Mouse (Mus musculus): ENCODE data around the gene Ccdc28b.

Gene Ccdc28b

GRCm38 (mm10) chr4:129584884-129585608 lies 38.7 kb downstream of the Ccdc28b start:
- no peak for DNase-seq (ENCODE audit: low read depth, low spot score)

GRCm38 (mm10) chr4:129584370-129584769 lies 39.4 kb downstream of the Ccdc28b start:
- DNase-seq (ENCODE audit: low read depth, low spot score) = no peak

- DNase-seq (ENCODE audit: low read depth, low spot score) = no peak
Observed at GRCm38 (mm10) chr4:129582251-129582650, 41.5 kb downstream of the Ccdc28b start.

DNA sequence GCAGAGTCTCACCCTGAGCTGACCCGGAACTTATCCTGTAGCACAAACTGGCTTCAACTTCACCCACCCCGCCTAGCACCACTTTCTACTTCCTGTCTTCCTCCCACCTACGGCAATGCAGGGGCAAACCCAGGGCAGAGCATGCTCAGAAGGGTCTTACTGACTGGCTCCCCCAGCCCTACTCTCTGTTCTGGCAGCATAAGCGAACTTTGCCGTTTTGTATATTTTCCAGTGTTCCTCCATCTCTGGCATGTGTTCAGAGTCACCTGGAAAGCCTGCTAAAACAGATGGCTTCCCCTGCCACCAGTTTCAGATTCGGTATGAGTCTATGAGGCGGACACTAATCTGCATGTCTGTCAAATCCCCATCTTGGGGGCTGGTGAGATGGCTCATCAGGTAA lies 43.4 kb downstream of the Ccdc28b start:
- no peak for DNase-seq (ENCODE audit: low read depth, low spot score)

- DNase-seq (ENCODE audit: low read depth, low spot score) = no peak
Observed at GRCm38 (mm10) chr4:129578466-129578865, 45.3 kb downstream of the Ccdc28b start, which contains the start of gene Fam167b. TSS of gene Fam167b (minus strand) at chr4:129578549.

DNA sequence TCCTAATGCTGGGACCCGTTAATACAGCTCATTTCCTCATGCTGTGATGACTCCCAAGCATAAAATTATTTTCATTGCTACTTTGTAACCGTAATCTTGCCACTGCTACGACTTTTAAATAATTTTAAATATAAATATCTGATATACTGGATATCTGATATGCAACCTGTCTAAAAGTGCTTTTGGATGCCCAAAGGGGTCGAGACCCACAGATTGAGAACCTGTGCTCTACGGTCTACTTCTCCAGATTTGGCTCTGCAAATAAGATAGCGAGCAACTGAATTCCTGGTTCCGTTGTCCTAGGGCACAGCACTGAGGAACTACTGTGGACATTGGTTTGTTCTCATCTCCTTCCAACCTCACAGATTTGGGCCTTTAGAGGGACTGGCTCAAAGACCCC lies 46.1 kb downstream of the Ccdc28b start:
- no peak for DNase-seq (ENCODE audit: low read depth, low spot score)

DNA sequence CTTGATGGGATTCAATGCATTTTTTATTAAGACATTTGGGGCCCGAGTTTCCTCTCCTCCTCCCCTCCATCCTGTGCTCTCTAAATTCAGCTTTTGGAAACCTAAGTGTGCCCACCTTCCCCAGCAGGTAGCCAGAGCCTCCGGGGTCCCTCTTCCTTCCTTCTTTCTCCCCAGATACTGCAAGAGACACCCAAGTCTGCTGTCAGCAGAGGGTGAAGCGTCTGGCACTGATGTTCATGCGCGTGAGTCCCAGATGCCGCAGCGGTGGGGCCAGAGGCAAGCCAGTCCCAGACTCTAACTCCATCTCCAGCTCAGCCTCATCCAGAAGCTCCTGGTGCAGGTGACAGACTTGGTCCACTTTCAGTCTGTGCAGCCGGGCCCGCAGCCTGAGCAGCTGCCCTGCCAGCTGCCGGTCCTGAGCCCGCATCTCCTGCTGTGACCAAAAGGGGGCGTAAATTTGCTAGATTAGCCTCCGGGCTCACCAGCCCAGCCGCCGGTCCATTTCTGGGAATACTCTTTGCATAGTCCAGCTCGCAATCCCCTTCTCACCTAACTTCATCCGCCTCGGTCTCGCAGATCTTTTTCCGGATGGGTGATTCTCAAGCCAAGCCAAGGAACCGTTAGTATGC lies 46.8 kb downstream of the Ccdc28b start:
- no peak for DNase-seq (ENCODE audit: low read depth, low spot score)

DNA sequence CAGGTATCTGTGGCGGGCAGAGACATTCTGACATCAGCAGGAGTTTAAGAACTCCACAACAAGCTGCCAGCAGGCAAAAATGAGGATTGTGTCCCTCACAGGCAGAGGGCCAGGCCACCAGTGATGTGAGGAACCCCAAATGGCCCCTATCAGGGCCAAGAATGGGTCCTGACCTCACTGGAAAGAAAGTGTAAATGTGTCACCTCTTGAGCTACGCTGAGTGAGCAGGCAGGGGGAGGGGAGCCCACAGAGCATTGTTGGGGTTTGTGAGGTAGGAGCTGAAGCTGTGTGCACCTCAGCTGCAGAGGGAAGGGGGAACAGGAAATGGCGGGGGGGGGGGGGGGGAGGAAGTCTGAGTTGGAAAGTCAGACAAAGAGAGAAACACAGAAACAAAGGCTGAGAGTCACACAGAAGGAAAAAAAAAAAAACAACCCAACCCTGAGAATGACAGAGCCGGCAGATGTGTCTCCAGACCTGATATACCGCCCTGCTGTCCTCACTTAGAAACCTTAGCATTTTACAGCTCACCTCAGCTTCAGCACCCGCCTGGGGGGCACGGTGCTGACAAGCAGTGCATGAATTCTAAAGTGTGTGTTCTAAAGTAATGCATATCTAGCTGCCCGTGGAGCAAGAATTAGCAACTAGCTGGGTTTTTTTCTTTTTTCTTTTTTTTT lies 48.4 kb downstream of the Ccdc28b start:
- DNase-seq (ENCODE audit: low read depth, low spot score) = no peak

- DNase-seq (ENCODE audit: low read depth, low spot score) = no peak
Observed at GRCm38 (mm10) chr4:129573430-129573829, 50.3 kb downstream of the Ccdc28b start, which contains the start of gene Lck. TSS of gene Lck (minus strand) at chr4:129573641.

- no peak for DNase-seq (ENCODE audit: low read depth, low spot score)
Observed at GRCm38 (mm10) chr4:129573093-129573370, 50.7 kb downstream of the Ccdc28b start.

- DNase-seq (ENCODE audit: low read depth, low spot score) = no peak
Observed at GRCm38 (mm10) chr4:129572236-129573092, 51.3 kb downstream of the Ccdc28b start.

- DNase-seq (ENCODE audit: low read depth, low spot score) = no peak
Observed at GRCm38 (mm10) chr4:129571551-129572084, 52.1 kb downstream of the Ccdc28b start.

GRCm38 (mm10) chr4:129570028-129570427 lies 53.7 kb downstream of the Ccdc28b start:
- DNase-seq (ENCODE audit: low read depth, low spot score) = no peak
